In genomic region chr15:81670231-81670640, GRCm38 (mm10) we compare ENCODE assay signal across 8 mouse cellular contexts. TPM values are rescaled to one million over a fixed set of nuclear protein-coding genes. Genes with fewer than 3 reads are reported as not detected.
DNase-seq lines count a peak whose midpoint lies in the region; ATAC-seq and TF ChIP-seq lines count a peak whose summit lies in the region.

No protein-coding gene starts in this region.

- no peaks in the 10 kb centered on the region for H3K4me1 ChIP-seq in cerebellum, adult 2 months (ENCODE audit: control insufficient read depth, insufficient read depth, low read length)
- H3K4me1 ChIP-seq in intestine, embryonic 15.5 days (replicated peaks) = no peaks in the 10 kb centered on the region
- H3K4me1 ChIP-seq in lung, adult 2 months (ENCODE audit: control insufficient read depth, insufficient read depth, low read length) = no peaks in the 10 kb centered on the region

- no peak overlapping the region for H3K4me2 ChIP-seq in intestine, embryonic 15.5 days (replicated peaks)

- no peak overlapping the region for H3K27ac ChIP-seq in cerebellum, adult 2 months (ENCODE audit: insufficient read depth, low read length)
- H3K27ac ChIP-seq in intestine, embryonic 15.5 days = no peak overlapping the region

- no peak for TF ChIP-seq POLR2A in cerebellum, adult 2 months (IDR thresholded peaks at IDR 0.05; ENCODE audit: borderline replicate concordance, insufficient read depth, low read length)
- no peak for TF ChIP-seq POLR2A in lung, adult 2 months (IDR thresholded peaks at IDR 0.05; ENCODE audit: borderline replicate concordance, extremely low read depth, low read depth, low read length)

- peaks cover 29% of the 10 kb centered on the region for H3K36me3 ChIP-seq in intestine, embryonic 15.5 days

- peak; percentile 38 to 50 for DNase-seq in cerebellum, adult 2 months
- no peak for DNase-seq in cerebellum, adult 8-10 months
- DNase-seq in ovary, postnatal 14 days (ENCODE audit: low spot score) = peak; percentile 38
- DNase-seq in ovary, adult 18-20 months (ENCODE audit: low spot score) = no peak
- DNase-seq in cerebellum, postnatal 14 days = peak; percentile 60 to 71
- no peak for DNase-seq in lung, adult 2 months
- peak; percentile 30 for DNase-seq in thymus, postnatal 0 days (ENCODE audit: low spot score)

- 77% methylated on average over 4 of the region's 4 CpGs for WGBS in cerebellum, adult 2 months
- WGBS in intestine, embryonic 15.5 days = 78% methylated on average over 4 of the region's 4 CpGs
- WGBS in lung, adult 2 months = 75% methylated on average over 4 of the region's 4 CpGs

- H3K9ac ChIP-seq in intestine, embryonic 15.5 days = no peak overlapping the region

- H3K4me3 ChIP-seq in cerebellum, adult 2 months (replicated peaks; ENCODE audit: insufficient read depth, low read depth, low read length) = no peak overlapping the region
- no peak overlapping the region for H3K4me3 ChIP-seq in intestine, embryonic 15.5 days (replicated peaks)
- no peak overlapping the region for H3K4me3 ChIP-seq in lung, adult 2 months (replicated peaks; ENCODE audit: extremely low read depth, low read depth, low read length)

- no peaks in the 10 kb centered on the region for H3K9me3 ChIP-seq in intestine, embryonic 15.5 days

- TF ChIP-seq CTCF in cerebellum, adult 2 months (IDR thresholded peaks at IDR 0.05; ENCODE audit: borderline replicate concordance, insufficient read depth, low read depth, low read length) = peak; percentile 78
- TF ChIP-seq CTCF in lung, adult 2 months (IDR thresholded peaks at IDR 0.05; ENCODE audit: insufficient read depth, low read length) = peak; percentile 59

- peak; percentile 53; the same call in 1 of the 2 replicates for ATAC-seq in intestine, embryonic 15.5 days

- no peaks in the 10 kb centered on the region for H3K27me3 ChIP-seq in cerebellum, adult 2 months (ENCODE audit: control insufficient read depth, insufficient read depth, low read length)
- H3K27me3 ChIP-seq in intestine, embryonic 15.5 days (replicated peaks) = no peaks in the 10 kb centered on the region

RNA-seq across cellular contexts. Expression of gene L3mbtl2, which starts 6.5 kb away (rescaled TPM):
- 28.0 and 28.9 TPM in 2 replicates for polyA plus RNA-seq in cerebellum, adult 2 months (2012; rRNA removed)
- 21.5 and 22.2 TPM in 2 replicates for polyA plus RNA-seq in intestine, embryonic 15.5 days (2015; fragmentation: Nextera tagmentation; extraction: Ambion mirVana)
- polyA plus RNA-seq in lung, adult 2 months (2012; rRNA removed) = 11.7 and 16.9 TPM in 2 replicates
- 28.3 and 29.9 TPM in 2 replicates for polyA plus RNA-seq in thymus, postnatal 0 days (2015; fragmentation: Nextera tagmentation; extraction: Ambion mirVana)

RNA-seq across cellular contexts. Expression of gene Chadl, which starts 26.9 kb away (rescaled TPM):
- 16.6 and 17.4 TPM in 2 replicates for polyA plus RNA-seq in cerebellum, adult 2 months (2012; rRNA removed)
- 2.8 and 2.9 TPM in 2 replicates for polyA plus RNA-seq in intestine, embryonic 15.5 days (2015; fragmentation: Nextera tagmentation; extraction: Ambion mirVana)
- 3.5 and 6.5 TPM in 2 replicates for polyA plus RNA-seq in lung, adult 2 months (2012; rRNA removed)
- 0.31 and 0.64 TPM in 2 replicates for polyA plus RNA-seq in thymus, postnatal 0 days (2015; fragmentation: Nextera tagmentation; extraction: Ambion mirVana)

Comparison
In these comparisons a context has a peak if more than half of its experiments do, and no peak if none do; other contexts are left out.
1. DNase-seq: peak in cerebellum, adult 2 months (2 of 2), ovary, postnatal 14 days (single experiment), cerebellum, postnatal 14 days (2 of 2) and thymus, postnatal 0 days (single experiment); none in cerebellum, adult 8-10 months (single experiment), ovary, adult 18-20 months (single experiment) and lung, adult 2 months (single experiment).